Mouse (Mus musculus) erythroblast, embryonic 14.5 days (primary cell): Measurements from ENCODE around the gene Cnot6. TPM values are rescaled to one million over a fixed set of nuclear protein-coding genes. Genes with fewer than 3 reads are reported as not detected.

Experiments
- H3K27me3 ChIP-seq: 2 replicates; pipeline ENCODE4 v1.6.1; 2012; ENCODE audit warnings: inconsistent platforms; ENCODE audit not compliant: control insufficient read depth
- H3K36me3 ChIP-seq: 2 replicates; pipeline ENCODE4 v1.6.1; 2012; ENCODE audit warnings: mild to moderate bottlenecking, inconsistent platforms; ENCODE audit not compliant: control insufficient read depth
- H3K4me1 ChIP-seq: 2 replicates; pipeline ENCODE4 v1.6.1; 2012; ENCODE audit warnings: inconsistent platforms; ENCODE audit not compliant: control insufficient read depth
- H3K4me3 ChIP-seq: replicated peaks from 2 replicates; pipeline ENCODE3; 2012; ENCODE audit warnings: moderate library complexity, mild to moderate bottlenecking, inconsistent platforms
- H3K9me3 ChIP-seq: 2 replicates; pipeline ENCODE4 v1.6.1; 2012; ENCODE audit warnings: low read length, inconsistent platforms, mixed read lengths; ENCODE audit not compliant: control insufficient read depth
- GATA1 ChIP-seq: IDR thresholded peaks from 2 replicates; pipeline ENCODE4 v1.6.1; 2012; ENCODE audit warnings: low read length, inconsistent platforms, mixed read lengths
- TAL1 ChIP-seq: IDR thresholded peaks from 3 replicates; pipeline ENCODE4 v1.6.1; 2012; ENCODE audit warnings: low read length, inconsistent platforms, mixed read lengths
- polyA plus RNA-seq: library from polyadenylated mRNA; stranded (reverse); fragments of >175 nt; gene quantifications from 2 replicates; pipeline ENCODE4 v1.2.3, GENCODE M21; 2012

The Cnot6 gene
- polyA plus RNA-seq, 1 experiment = 0.94 TPM

DNA sequence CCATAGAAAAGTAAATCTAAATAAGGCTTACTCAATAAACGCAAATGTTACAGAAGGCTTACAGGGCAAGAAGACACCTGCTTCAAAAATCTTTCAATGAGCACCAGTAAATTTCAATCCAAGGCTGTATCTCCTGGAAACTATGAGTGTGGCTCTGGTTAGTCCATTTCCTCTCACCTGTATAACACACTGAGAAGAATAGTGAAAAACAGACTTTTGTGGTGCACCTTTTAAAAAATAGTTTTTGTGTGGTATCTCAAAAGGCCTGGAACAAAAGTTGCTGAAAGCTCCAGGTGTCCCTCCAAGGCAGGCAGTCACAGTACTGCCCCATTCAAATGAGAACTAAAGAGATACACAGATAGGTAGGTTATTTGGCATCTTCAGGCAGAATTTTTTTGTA lies 13.4 kb downstream of the Cnot6 start:
- H3K9me3 ChIP-seq = no peaks in the 10 kb centered on the region
- TF ChIP-seq TAL1 (no peak), GATA1 (no peak)
- H3K4me3 ChIP-seq = no peak overlapping the region
- peaks cover 10% of the 10 kb centered on the region for H3K4me1 ChIP-seq
- H3K36me3 ChIP-seq = peaks cover 95% of the 10 kb centered on the region
- H3K27me3 ChIP-seq = no peaks in the 10 kb centered on the region

DNA sequence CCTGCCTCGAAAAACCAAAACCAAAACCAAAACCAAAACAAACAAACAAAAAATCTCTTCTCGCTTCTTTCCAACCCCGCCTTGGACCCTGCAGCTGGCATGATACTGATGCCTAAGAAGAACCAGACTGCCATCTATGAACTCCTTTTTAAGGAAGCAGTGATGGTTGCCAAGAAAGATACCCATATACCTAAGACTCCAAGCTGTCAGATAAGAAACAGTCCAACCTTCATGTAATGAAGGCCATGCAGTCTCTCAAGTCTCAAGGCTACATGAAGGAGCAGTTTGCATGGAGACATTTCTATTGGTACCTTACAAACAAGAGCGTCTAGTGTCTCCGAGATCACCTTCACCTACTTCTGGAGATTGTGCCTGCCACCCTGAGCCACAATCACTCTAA lies 14.7 kb downstream of the Cnot6 start:
- Histone ChIP-seq H3K4me1 (peaks cover 9% of the 10 kb centered on the region), H3K4me3 (no peak overlapping the region), H3K27me3 (no peaks in the 10 kb centered on the region), H3K9me3 (no peaks in the 10 kb centered on the region), H3K36me3 (peaks cover 95% of the 10 kb centered on the region)
- no peak for TF ChIP-seq TAL1
- TF ChIP-seq GATA1 = no peak

DNA sequence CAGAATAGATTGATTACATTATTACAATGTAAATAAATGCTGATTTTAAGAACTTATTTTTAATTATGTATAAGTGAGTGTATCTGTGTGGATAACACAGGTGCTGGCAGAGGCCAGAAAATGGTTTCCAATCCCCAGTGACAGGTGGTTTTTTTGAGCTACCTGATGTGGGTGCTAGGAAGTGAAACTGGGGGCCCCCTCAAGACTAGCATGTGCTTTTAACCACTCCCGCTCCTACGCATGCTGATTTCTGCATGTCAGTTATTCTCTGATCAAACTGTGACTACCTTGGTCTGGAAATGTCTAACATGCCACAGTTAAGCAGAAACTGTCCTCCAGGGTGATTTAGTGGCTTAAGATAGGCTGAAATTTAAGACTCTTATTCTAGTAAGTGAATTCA lies 16.1 kb downstream of the Cnot6 start:
- Histone ChIP-seq H3K9me3 (no peaks in the 10 kb centered on the region), H3K27me3 (no peaks in the 10 kb centered on the region), H3K4me1 (peaks cover 9% of the 10 kb centered on the region), H3K36me3 (peaks cover 95% of the 10 kb centered on the region), H3K4me3 (no peak overlapping the region)
- TF ChIP-seq TAL1 (no peak), GATA1 (no peak)

DNA sequence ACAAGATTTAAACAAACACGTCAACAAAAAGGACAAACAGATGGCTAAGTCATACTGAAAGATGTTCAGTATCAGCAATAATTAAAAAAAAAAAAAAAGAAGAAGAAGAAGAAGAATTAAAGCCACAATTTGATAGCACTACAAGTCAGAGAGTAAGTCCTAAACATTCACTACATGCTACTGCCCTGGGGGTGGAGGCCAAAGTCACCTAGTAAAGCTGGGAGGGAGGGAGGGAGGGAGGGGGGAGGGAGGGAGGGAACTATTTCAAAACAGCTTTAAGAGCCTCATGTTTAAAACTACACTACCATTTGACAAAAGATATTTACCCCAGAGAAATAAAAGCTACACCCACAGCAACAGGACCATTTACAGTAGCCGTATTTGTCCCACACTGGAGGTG lies 16.8 kb downstream of the Cnot6 start:
- Histone ChIP-seq H3K36me3 (peaks cover 94% of the 10 kb centered on the region), H3K9me3 (no peaks in the 10 kb centered on the region)

DNA sequence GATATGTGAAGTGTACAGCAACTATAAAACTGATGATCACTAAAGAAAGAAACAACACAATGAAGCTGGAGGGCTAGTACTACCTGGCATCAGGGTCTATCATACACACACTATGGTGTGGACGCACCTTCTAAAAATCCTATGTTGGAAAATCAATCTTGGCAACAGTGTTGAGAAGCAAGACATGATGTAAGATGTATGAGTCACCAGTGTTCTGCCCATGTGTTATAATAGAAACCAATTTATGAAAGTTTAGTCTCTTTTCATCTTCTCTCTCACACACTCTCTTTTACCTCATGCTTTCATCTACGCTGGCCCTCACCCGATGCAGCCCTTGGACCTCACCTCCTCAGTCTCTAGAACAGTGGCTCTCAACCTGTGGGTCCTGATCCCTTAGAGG lies 17.5 kb downstream of the Cnot6 start:
- no peak for TF ChIP-seq GATA1
- TF ChIP-seq TAL1 = no peak
- peaks cover 94% of the 10 kb centered on the region for H3K36me3 ChIP-seq
- no peaks in the 10 kb centered on the region for H3K27me3 ChIP-seq
- H3K4me1 ChIP-seq = peaks cover 14% of the 10 kb centered on the region
- no peaks in the 10 kb centered on the region for H3K9me3 ChIP-seq
- no peak overlapping the region for H3K4me3 ChIP-seq

More for the DNA sequence above, 16.8 kb downstream of the Cnot6 start:
- Histone ChIP-seq H3K27me3 (no peaks in the 10 kb centered on the region), H3K4me3 (no peak overlapping the region), H3K4me1 (peaks cover 10% of the 10 kb centered on the region)
- no peak for TF ChIP-seq GATA1
- no peak for TF ChIP-seq TAL1

DNA sequence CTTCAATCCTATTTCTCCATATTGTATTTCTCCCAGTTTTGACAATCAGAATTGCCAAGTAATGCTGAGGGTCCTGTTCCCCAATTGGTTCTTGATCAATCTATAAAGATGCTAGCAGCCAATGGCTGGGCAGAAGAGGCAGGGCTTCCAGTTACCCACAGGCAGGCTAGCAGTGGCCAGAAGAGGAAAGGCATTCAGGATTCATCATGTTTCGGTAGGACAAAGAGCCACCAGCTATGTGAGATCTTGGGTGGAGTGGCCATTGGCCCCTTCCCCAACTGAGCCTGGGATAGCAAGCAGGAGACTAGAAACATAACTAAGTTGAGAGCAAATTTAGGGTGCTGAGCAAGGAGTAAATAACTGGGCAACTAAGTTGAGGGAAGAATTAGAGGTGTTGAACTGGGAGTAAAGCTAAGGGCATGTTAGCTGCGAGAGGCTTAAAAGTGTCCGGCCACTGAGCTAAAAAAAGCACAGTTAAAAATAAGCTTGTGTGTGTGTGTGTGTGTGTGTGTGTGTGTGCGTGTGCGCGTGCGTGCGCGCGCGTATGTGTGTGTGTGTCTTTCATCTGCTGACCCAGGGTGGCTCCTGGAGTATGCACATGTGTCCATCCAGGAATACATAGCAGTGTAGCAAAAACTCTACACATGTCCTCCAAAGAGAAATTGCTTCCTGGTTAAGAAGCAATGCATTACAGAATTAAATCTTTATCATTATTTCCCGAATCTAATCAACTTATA lies 28.1 kb downstream of the Cnot6 start:
- Histone ChIP-seq H3K4me3 (no peak overlapping the region), H3K27me3 (no peaks in the 10 kb centered on the region), H3K4me1 (no peaks in the 10 kb centered on the region), H3K36me3 (peaks cover 96% of the 10 kb centered on the region), H3K9me3 (no peaks in the 10 kb centered on the region)
- no peak for TF ChIP-seq GATA1

DNA sequence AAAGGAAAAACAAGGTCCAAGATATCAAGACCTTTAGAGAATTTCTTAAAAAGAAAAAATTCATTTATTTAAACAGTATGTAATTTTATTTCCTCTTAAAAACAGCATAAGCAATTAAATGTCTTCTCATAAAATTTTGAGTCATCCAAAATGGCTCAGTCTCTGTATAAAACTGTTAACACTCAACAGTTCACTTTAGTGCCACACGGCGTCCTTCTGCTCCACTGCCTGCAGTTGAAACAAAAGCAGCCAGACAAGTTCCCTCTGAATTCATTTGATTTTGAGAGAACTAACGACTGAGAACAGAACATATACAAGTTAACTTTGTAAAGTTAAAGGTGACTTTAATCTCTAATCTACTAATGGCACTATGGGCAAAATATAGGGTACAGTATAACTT lies 39.1 kb downstream of the Cnot6 start:
- no peaks in the 10 kb centered on the region for H3K9me3 ChIP-seq
- TF ChIP-seq GATA1 (no peak), TAL1 (no peak)

DNA sequence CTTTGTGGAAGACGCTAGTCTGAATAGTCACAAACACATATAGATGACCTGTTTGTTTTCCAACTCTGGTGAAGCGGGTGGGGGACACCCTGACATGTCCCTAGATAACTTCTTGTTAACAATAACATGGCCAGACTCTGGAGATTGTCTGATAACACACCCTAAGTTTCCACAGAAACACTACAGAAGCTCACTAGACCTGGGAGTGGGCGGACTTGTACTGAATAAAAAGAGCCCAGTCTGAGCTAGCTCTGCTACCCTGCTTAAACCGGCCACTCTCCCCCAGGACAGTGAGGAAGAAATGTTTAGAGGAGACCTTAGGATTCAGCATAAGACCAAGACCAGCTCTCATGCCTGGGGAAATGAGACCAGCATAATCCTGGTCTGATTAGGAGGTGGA lies 47.1 kb downstream of the Cnot6 start:
- Histone ChIP-seq H3K4me1 (peaks cover 3% of the 10 kb centered on the region), H3K4me3 (no peak overlapping the region), H3K9me3 (no peaks in the 10 kb centered on the region), H3K27me3 (peaks cover 5% of the 10 kb centered on the region), H3K36me3 (peaks cover 27% of the 10 kb centered on the region)
- TF ChIP-seq TAL1 = no peak
- no peak for TF ChIP-seq GATA1

More for the DNA sequence above, 39.1 kb downstream of the Cnot6 start:
- no peaks in the 10 kb centered on the region for H3K27me3 ChIP-seq
- H3K4me1 ChIP-seq = no peaks in the 10 kb centered on the region
- no peak overlapping the region for H3K4me3 ChIP-seq
- peaks cover 89% of the 10 kb centered on the region for H3K36me3 ChIP-seq

DNA sequence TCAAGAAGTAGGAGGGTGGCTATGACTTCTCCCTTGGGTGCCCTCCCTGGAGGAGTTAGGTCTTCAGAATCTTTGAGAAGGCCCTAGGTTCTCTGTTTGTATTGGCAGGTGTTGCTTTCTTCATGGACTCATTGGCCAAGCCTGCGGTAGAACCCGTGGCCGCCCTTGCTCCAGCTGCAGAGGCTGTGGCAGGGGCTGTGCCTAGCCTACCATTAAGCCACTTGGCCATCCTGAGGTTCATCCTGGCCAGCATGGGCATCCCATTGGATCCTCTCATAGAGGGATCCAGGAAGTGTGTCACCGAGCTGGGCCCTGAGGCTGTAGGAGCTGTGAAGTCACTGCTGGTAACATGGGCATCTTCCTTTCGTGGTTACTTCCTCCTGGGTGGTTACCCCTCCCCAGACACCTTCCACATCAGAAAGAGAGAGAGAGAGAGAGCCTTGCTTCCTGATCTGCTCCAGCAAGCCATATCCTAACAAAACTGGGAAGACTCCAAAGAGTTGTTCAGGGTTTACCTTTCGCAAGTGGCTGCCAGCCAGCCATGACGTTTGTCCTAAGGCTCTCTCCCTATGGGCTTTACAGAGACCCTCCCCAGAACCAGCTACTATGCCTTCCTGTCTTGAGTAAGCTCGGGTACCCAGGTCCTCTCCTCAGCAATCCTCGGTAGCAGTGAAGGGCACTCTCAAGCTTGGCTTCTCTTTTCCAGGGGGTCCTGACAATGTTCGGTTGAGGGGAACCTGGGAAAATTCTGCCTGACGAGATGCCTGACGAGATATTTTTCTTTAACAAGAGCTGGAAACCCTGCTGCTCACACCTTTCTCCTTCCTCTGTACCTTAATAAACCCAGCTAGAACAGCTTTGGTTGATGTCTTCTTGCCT lies 48.0 kb downstream of the Cnot6 start:
- Histone ChIP-seq H3K27me3 (peaks cover 5% of the 10 kb centered on the region), H3K36me3 (peaks cover 18% of the 10 kb centered on the region), H3K9me3 (no peaks in the 10 kb centered on the region), H3K4me1 (peaks cover 3% of the 10 kb centered on the region), H3K4me3 (no peak overlapping the region)
- TF ChIP-seq TAL1 (no peak), GATA1 (no peak)
